Mouse (Mus musculus) adipocyte (in vitro differentiated cells): ENCODE measurements around the gene Ppp1r8.

Experiments
- DNase-seq: peaks from one replicate; pipeline ENCODE4 v3.0.0-alpha.2; 2016; ENCODE audit warnings: low spot score

Gene Ppp1r8

GRCm38 (mm10) chr4:132842970-132843704 lies at the start of gene Ppp1r8:
Ppp1r8 (minus strand) TSS chr4:132843169.
- peak; percentile 84 for DNase-seq

- no peak for DNase-seq
These were observed 41.9 kb upstream of the Ppp1r8 start for GRCm38 (mm10) chr4:132884844-132885374.

- peak; percentile 87 for DNase-seq
These were observed 41.3 kb upstream of the Ppp1r8 start, which contains the start of gene Stx12 for GRCm38 (mm10) chr4:132884064-132884843. Stx12 (minus strand) TSS chr4:132884509.

GRCm38 (mm10) chr4:132883561-132884063 lies 40.6 kb upstream of the Ppp1r8 start:
- DNase-seq, result peak; percentile 42

GRCm38 (mm10) chr4:132874363-132875097 lies 31.6 kb upstream of the Ppp1r8 start:
- DNase-seq, result no peak

- peak; percentile 16 for DNase-seq
These were observed 30.8 kb upstream of the Ppp1r8 start for GRCm38 (mm10) chr4:132873481-132874362.

GRCm38 (mm10) chr4:132871116-132871515 lies 28.1 kb upstream of the Ppp1r8 start:
- no peak for DNase-seq

- no peak for DNase-seq
These were observed 21.9 kb upstream of the Ppp1r8 start for GRCm38 (mm10) chr4:132864856-132865255.

- DNase-seq, result no peak
These were observed 20.0 kb upstream of the Ppp1r8 start for GRCm38 (mm10) chr4:132863012-132863411.

GRCm38 (mm10) chr4:132860880-132861279 lies 17.9 kb upstream of the Ppp1r8 start:
- DNase-seq, result no peak

GRCm38 (mm10) chr4:132843705-132844071 lies 719 bp upstream of the Ppp1r8 start:
- DNase-seq, result no peak

GRCm38 (mm10) chr4:132842281-132842906 lies 575 bp downstream of the Ppp1r8 start:
- peak; percentile 5 for DNase-seq

GRCm38 (mm10) chr4:132841493-132841892 lies 1.5 kb downstream of the Ppp1r8 start:
- no peak for DNase-seq

GRCm38 (mm10) chr4:132823614-132824366 lies 19.2 kb downstream of the Ppp1r8 start:
- peak; percentile 76 for DNase-seq

GRCm38 (mm10) chr4:132818442-132818841 lies 24.5 kb downstream of the Ppp1r8 start:
- DNase-seq, result no peak

- no peak for DNase-seq
These were observed 26.1 kb downstream of the Ppp1r8 start for GRCm38 (mm10) chr4:132816855-132817254.

GRCm38 (mm10) chr4:132816404-132816803 lies 26.6 kb downstream of the Ppp1r8 start:
- DNase-seq, result no peak

GRCm38 (mm10) chr4:132809621-132810020 lies 33.3 kb downstream of the Ppp1r8 start:
- DNase-seq, result no peak

- peak; percentile 58 for DNase-seq
These were observed 35.0 kb downstream of the Ppp1r8 start for GRCm38 (mm10) chr4:132807771-132808641.
